Mouse (Mus musculus) embryonic stem cell, embryonic (primary cell): ENCODE results near the gene Tbc1d21.

Experiments used
- CTCF ChIA-PET, 4 experiments: fragments of 300-600 bp in 2 of 4; fragments of 350-600 bp in 2 of 4; sonication (Branson Sonifier 250); formaldehyde crosslinking; loops; one replicate each; lab custom pipeline; 2022; ENCODE audit warnings: inconsistent platforms in 2 of 4; lab: Charles Lee
- POLR2A ChIA-PET, 4 experiments: fragments of 300-600 bp in 2 of 4; fragments of 350-600 bp in 2 of 4; sonication (Branson Sonifier 250); formaldehyde crosslinking; loops; one replicate each; lab custom pipeline; 2022; ENCODE audit warnings: antibody characterized with exemption in 4 of 4, inconsistent platforms in 1 of 4; lab: Charles Lee

Gene Tbc1d21

DNA sequence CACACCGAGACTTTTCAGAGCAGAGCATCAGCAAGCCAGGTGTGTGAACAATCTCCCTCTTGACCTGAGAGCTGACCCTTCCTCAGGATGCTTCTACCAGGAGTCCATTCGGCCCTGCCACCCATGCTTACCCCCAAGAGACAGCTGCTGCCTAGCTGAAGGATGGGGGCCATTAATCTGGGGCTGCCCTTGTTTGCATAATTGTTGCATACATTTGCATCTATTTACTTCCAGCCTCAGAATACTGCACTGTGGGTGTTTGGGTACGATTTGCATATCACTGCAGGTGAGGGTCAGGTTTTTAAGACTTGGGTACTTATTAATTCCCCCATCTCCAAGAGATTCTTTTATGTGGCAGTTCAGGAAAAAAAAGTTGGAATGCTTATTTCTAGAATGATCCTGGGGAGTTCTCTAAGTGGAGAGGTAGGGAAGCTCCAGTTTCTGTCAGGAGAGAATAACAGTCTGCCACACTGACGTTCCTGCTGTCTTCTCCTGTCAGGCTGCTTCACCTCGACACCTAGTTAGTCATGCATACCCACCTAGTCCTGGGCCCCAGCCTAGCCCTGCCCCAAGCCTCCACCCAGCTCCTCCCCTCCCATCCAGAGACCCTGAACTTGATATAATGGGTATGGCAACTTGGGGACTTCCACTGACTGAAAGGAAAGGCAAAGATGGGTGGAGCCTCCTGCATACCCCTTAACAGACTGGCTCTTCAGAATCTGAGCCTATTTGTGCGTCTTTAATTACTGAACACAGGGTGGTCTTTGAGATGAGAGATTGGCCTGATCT lies 14.8 kb downstream of the Tbc1d21 start:
- ChIA-PET CTCF (no interaction called here), POLR2A (interaction anchor here (0.5 to 2.1 kb wide), 11 partner anchors 10 to 486 kb away, joined by 3 to 6 read pairs (median 3); no protein-coding TSS in a partner anchor)

DNA sequence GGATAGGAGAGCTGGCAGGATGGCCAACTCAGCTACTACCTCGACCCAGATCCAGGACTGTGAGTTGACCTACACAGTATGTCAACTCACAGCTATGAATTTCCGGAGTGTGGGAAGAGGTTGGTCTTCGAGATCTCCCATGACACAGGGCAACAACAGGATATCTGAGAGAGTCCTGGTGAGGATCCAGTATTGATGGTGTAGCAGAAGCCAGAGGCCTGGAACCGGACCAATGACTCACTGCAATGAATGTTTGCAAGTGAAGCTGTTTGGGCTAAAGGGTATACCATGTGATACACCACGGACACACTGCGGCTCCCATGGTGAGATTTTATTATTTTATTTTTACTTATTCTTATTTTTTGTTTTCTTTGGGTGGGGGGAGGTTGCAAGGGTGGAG lies 15.6 kb downstream of the Tbc1d21 start:
- ChIA-PET POLR2A (interaction anchor here in 2 of 4 experiments (0.5 to 2.1 kb wide), 8 partner anchors 10 to 145 kb away, joined by 3 to 6 read pairs (median 3); no protein-coding TSS in a partner anchor), CTCF (interaction anchor here in 1 of 4 experiments (0.6 to 0.8 kb wide), 3 partner anchors 86 to 226 kb away, joined by 3 to 4 read pairs (median 3); no protein-coding TSS in a partner anchor)

DNA sequence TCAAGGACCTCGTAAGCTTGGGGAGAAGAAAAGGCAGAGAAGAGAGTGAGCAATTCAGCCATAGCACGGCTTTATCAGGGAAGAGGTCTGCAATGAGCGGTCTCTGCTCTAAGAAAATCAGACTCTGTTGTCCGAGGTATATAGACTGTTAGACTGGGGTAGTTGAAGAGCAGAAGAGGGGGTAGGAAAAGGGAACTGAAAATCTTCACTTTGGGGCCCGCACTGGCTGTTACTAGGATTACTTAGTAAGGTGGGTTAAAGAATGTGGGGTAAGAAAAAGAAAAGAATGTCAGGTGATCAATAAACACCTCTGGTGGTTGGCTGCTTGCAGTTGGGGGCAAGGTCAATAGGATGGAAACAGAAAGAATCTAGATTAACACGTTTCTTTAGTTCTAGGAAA lies 17.0 kb downstream of the Tbc1d21 start:
- ChIA-PET POLR2A (interaction anchor here in 1 of 4 experiments (0.6 to 1.7 kb wide), 2 partner anchors 14 to 156 kb away, joined by 4 read pairs; no protein-coding TSS in a partner anchor), CTCF (no interaction called here)

DNA sequence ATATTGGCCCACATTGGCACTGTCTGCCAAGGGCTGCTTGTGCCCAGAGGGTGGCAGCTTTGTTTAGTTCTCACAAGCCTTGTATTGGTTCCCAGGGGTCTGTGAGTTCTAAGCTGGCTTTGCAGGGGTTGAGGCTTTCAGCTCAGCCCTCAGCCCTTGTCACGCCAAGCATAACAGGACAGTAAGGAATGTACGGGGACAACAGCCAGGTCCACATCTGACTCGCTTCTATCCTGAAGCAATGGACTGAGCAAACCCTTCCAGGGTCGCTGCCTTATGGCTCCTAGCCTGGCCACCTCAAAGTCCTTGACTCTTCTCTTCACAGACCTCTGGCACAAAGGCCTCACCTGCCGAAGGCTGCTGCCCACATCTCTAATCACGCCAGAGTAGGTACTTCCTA lies 22.5 kb downstream of the Tbc1d21 start:
- ChIA-PET POLR2A (no interaction called here), CTCF (interaction anchor here in 1 of 4 experiments (0.6 kb wide), 1 partner anchor 143 kb away, joined by 7 read pairs; no protein-coding TSS in a partner anchor)

DNA sequence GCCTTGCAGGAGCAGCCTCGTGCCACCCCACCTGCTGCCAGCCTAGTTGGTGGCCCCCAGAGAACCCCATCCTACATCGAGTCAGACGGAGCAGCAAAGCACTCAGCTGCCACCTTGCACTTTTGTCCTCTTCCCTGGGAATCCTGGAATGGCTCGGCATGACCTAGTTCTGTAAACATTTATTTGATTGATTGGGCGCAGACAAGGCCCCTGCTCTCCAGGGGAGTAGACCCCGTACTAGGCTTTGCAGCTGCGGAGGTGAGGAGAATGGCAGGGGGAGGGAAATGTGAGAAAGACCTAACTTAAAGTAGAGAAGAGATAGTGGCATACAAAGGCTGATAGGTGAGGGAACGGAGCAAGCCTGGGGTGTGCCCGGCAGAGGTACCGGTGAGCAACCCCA lies 23.8 kb downstream of the Tbc1d21 start:
- CTCF ChIA-PET: interaction anchor here in 1 of 4 experiments (0.6 kb wide), 2 partner anchors 65 to 528 kb away, joined by 3 to 4 read pairs; no protein-coding TSS in a partner anchor
- POLR2A ChIA-PET: interaction anchor here in 2 of 4 experiments (0.9 to 1.8 kb wide), 2 partner anchors 48 to 72 kb away, joined by 3 to 5 read pairs; no protein-coding TSS in a partner anchor

DNA sequence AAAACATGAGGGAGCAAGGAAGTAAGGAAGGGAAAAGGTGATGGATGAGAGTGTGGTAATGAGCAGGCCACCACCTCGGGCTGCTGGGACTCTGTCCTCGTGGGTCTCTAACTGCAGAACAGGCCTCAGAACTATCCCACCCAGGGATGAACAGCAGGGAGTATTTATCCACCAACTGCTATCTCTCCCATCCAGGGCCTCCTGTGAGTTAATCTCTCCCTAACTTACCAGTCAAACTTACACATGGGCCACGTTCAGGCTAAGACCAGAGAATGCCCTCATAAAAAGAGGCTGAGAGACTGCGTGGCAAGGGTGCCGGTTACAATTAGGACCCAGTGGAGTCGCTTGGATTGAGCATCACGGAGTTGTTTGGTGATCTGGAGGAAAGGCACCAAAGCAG lies 24.3 kb downstream of the Tbc1d21 start:
- POLR2A ChIA-PET: interaction anchor here in 2 of 4 experiments (0.9 to 1.8 kb wide), 2 partner anchors 48 to 71 kb away, joined by 3 to 5 read pairs; no protein-coding TSS in a partner anchor
- CTCF ChIA-PET: interaction anchor here in 1 of 4 experiments (0.6 kb wide), 1 partner anchor 528 kb away, joined by 3 read pairs; no protein-coding TSS in a partner anchor

DNA sequence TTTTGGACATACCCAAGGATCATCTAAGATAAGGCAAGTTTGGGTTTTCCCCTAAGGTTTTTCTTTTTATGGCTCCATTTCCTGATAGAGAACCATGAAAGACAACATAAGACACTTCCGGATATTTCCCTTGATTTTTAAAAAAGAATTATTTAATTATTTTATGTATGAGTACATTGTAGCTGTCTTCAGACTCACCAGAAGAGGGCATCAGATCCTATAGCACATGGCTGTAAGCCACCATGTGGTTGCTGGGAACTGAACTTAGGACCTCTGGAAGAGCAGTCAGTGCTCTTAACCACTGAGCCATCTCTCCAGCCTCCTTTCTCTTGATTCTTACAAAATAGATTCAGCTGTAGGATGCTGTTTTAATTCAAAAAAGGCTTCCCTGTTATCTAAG lies 28.5 kb downstream of the Tbc1d21 start:
- CTCF ChIA-PET: interaction anchor here (0.5 to 2.0 kb wide), 5 partner anchors 182 to 260 kb away, joined by 3 to 5 read pairs (median 4); no protein-coding TSS in a partner anchor
- POLR2A ChIA-PET: interaction anchor here in 1 of 4 experiments (0.9 to 1.7 kb wide), 3 partner anchors 12 to 116 kb away, joined by 3 to 8 read pairs (median 4); no protein-coding TSS in a partner anchor

DNA sequence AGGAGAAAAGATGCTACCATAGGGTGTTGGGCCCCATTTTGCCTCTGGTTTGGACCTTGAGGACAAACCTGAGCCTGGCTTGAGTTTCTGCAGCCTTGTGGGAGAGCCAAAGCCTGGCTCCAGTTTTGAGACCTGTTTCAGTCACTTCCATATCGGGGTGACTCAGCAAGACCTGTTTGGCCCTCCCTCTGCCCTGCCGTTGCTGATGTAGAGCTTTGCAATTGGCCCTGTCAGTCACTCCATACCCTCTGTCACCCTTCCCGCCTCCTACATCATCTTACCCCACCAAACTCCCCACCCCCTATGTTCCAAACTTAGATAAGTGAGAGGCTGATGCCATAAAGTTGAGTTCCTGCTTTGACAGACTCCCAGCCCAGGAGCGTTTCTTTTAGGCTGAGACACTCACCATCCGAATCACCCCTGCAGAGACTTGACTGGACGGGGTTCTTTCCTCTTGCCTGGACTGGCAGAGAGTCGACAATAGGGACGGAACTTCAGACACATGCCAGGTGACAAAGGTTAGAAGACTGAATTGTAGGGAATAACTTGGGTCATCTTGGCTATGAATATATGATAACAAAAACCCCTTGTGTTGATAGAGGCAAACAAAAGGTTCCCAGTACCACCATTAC lies 33.5 kb downstream of the Tbc1d21 start:
- CTCF ChIA-PET: no interaction called here
- POLR2A ChIA-PET: interaction anchor here in 1 of 4 experiments (1.1 kb wide), 1 partner anchor 23 kb away, joined by 3 read pairs; no protein-coding TSS in a partner anchor

DNA sequence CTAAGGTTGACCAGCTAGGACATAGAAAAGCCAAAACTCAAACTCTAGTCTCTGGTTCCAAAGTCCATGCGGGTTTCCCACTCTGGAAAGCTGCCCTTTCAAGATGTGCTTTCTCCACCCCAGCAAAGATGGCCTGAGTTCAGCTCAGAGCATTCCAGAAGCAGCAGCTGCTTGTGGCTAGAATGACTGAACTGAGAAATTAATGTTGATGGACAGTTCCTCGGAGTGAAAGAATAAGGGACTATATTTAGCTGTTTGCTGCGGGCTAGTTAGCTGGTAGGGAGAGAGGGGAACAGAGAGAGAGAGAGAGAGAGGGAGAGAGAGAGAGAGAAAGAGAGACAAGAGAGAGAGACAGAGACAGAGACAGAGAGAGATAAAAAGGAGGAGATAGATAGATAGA lies 39.0 kb downstream of the Tbc1d21 start:
- POLR2A ChIA-PET: interaction anchor here in 1 of 4 experiments (1.4 kb wide), 1 partner anchor 9 kb away, joined by 3 read pairs; no protein-coding TSS in a partner anchor
- CTCF ChIA-PET: interaction anchor here in 1 of 4 experiments (0.7 kb wide), 1 partner anchor 29 kb away, joined by 3 read pairs; no protein-coding TSS in a partner anchor

DNA sequence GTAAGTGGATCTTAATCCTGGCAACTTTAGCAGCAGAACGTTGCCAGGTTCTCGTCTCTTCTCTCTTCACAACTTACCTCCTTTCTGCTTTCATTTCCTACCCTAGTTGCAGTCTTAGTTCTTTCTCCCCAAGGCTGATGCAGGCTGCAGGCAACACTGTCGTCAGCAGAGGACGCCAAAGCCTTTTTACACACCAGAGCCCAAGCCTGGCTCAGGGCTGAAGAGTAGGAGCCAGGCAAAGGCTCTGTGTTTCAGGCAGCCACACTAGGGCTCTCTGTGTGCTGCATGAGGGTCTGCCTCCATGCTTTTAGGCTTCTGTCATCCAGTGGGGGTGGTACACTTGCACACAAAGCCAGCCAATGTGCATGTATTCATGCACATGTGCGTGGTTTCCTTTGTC lies 40.0 kb downstream of the Tbc1d21 start:
- CTCF ChIA-PET: interaction anchor here in 1 of 4 experiments (0.6 to 1.5 kb wide), 3 partner anchors 9 to 248 kb away, joined by 3 to 6 read pairs (median 3); no protein-coding TSS in a partner anchor
- POLR2A ChIA-PET: interaction anchor here in 2 of 4 experiments (0.5 to 0.9 kb wide), 2 partner anchors 20 to 35 kb away, joined by 3 to 4 read pairs; no protein-coding TSS in a partner anchor

DNA sequence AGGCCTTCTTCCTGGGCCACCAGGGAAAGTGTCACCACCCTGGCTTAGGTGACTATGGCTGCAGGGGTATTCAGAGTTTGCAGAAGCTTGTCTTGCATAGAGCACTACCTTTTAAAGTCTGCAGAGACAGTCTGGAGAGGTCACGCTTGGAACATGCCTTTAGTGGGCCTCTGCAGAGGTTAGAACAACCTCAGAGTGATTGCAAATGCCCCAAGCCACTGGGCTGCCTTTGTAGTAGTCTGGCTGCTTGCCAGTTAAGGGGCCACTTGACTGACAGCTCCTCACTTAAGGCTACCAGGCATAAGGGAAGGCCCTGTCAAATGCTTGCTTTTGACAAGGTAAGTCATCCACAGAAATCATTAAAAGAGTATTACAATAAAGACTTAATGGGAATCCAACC lies 42.9 kb downstream of the Tbc1d21 start:
- POLR2A ChIA-PET: interaction anchor here in 1 of 4 experiments (1.1 kb wide), 1 partner anchor 9 kb away, joined by 4 read pairs; no protein-coding TSS in a partner anchor
- CTCF ChIA-PET: no interaction called here

DNA sequence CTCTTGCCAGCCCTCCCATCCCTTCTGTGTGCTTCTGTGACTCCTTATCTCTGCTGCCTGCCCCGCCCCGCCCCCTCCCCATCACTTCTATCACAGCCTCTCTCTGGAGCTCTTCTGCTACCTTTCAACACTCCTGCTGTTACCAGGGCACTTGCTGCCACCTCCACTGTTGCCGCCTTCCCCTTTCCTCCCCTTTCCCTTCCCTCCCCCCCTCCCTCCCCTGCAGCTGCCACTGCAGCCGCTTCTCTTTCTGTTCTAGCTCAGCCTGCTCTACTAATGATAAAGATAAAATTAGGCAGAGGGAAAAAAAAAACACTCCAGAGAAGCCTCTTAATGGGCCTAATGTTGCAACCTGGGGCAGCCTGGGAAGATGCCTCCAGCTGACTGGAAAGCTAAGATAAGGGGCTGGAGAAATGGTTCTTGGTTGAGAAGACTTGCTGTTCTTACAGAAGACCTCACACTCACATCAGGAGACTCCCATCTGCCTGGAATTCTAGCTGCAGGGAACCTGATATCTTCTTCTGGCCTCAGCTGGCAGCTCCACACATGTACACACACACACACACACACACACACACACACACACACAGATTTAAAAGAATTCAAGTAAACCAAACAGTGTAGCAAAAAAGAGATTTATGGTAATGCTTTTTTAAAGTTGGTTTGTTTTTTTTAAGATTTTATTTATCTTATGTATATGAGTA lies 43.6 kb downstream of the Tbc1d21 start:
- ChIA-PET POLR2A (interaction anchor here in 3 of 4 experiments (0.6 to 1.7 kb wide), 7 partner anchors 9 to 327 kb away, joined by 3 to 6 read pairs (median 4); partner anchors contain the start of gene Tbc1d21 (in 1 of the 3)), CTCF (interaction anchor here in 2 of 4 experiments (0.6 kb wide), 3 partner anchors 31 to 193 kb away, joined by 4 to 13 read pairs (median 4); no protein-coding TSS in a partner anchor)

DNA sequence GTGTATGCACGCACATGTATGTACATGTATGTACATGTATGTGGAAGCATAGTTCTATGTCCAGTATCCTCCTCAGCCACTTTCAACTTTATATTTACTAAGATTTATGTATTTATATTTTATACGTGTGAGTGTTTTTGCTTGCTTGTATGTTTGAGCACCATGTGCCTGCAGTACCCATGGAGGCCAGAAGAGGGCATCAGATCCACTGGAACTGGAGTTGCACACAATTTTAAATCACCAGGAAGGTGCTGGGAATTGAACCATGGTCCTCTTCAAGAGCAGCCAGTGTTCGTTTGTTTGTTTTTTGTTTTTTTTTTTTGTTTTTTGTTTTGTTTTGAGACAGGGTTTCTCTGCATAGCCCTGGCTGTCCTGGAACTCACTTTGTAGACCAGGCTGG lies 48.6 kb downstream of the Tbc1d21 start:
- ChIA-PET POLR2A (interaction anchor here in 1 of 4 experiments (1.1 kb wide), 1 partner anchor 12 kb away, joined by 3 read pairs; no protein-coding TSS in a partner anchor), CTCF (interaction anchor here in 3 of 4 experiments (0.5 to 2.1 kb wide), 5 partner anchors 75 to 257 kb away, joined by 3 to 11 read pairs (median 5); no protein-coding TSS in a partner anchor)

DNA sequence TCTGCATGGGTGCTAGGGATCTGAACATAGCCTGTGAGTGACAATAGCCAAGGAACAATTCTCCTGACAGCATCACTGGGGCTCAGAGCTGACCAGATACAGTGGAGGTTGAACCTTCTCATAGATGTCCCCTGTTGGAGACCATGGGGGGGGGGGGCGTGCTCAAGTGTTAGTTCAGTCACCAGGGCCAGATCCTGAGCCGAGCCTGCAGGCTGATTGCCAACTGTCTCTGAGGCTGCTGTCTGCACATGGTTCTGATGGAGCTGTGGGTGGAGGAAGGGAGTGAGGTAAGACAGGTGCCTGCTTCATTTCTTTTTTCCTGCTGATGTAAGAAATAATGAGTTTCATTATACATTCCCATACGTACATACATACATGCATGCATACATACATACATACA lies 51.9 kb downstream of the Tbc1d21 start:
- CTCF ChIA-PET: interaction anchor here in 2 of 4 experiments (0.6 to 0.7 kb wide), 2 partner anchors 36 to 115 kb away, joined by 3 read pairs; no protein-coding TSS in a partner anchor
- POLR2A ChIA-PET: interaction anchor here in 1 of 4 experiments (0.6 kb wide), 1 partner anchor 251 kb away, joined by 5 read pairs; no protein-coding TSS in a partner anchor

DNA sequence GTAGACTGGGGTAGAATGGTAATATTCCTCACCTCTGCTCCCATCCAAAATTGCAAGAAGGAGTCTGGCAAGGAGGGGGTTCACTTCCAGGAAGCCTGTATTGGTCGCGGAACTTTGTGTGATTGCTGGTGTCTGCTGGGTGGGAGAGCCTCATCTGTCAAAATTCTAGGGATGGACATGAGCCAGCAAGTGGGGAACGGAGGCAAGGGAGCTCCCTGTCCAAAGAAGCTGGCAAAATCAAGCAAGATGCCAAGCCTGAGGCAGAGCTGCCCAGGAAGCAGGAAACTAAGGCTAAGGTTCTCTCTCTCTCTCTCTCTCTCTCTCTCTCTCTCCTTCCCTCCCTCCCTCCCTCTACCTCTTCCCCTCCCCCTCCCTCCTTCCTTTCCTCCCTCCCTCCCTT lies 52.9 kb downstream of the Tbc1d21 start:
- ChIA-PET POLR2A (interaction anchor here in 2 of 4 experiments (0.5 to 1.4 kb wide), 3 partner anchors 15 to 863 kb away, joined by 3 read pairs; no protein-coding TSS in a partner anchor), CTCF (no interaction called here)

DNA sequence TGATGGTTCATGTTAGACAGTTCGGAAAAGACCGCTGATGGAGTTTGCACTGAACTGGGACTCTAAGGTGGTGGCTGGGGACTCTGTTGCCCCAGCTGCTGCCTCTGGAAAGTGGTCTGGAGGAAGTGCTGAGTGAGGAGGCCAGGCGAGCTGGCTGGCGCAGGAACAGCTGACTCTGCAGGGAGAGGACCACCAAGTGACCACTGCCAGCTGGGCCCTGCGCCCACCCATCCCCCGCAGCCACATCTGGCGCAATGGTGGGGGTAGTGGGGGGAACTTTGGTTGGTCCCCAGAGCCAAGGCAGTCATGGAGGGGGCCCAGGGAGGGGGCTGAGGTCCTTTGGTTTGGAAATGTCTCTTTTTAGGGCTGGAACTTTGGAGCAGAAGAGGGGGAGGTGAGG lies 53.5 kb downstream of the Tbc1d21 start:
- CTCF ChIA-PET: interaction anchor here in 1 of 4 experiments (0.6 kb wide), 1 partner anchor 480 kb away, joined by 4 read pairs; no protein-coding TSS in a partner anchor
- POLR2A ChIA-PET: interaction anchor here in 1 of 4 experiments (1.2 to 1.4 kb wide), 2 partner anchors 14 to 37 kb away, joined by 3 read pairs; no protein-coding TSS in a partner anchor

DNA sequence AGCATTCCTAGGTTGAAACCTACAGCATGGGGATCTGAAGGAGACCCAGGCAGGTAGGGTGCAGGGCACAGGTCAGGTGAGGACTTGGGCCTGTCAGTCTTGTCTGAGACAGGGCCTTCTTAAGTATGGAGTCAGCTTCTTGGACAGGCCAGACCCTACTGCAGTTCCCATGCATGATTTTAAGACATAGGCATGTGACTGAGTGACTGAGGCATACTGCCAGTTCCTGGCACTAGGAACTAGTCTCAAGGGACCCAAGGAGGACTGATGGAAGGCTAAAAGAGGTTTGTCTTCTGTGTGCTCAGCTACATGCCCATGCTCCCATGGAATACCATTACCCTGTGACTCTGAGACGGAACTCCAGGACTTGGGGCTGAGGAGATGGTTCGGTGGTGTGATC lies 54.4 kb downstream of the Tbc1d21 start:
- POLR2A ChIA-PET: no interaction called here
- CTCF ChIA-PET: no interaction called here
